ENCODE assay signal across 28 mouse cellular contexts in genomic region chr6:120082251-120082950, GRCm38 (mm10). TPM values are rescaled to one million over a fixed set of nuclear protein-coding genes. Genes with fewer than 3 reads are reported as not detected.
DNase-seq lines count a peak whose midpoint lies in the region; TF ChIP-seq lines count a peak whose summit lies in the region.
"Had no signal": no experiment of that assay in that cellular context is flagged by ENCODE, and none has a peak within 500 bp of the region (broad histone marks: within the 10 kb centered on the region; RNA-seq: fewer than 3 reads in every experiment).

No protein-coding gene starts in this region.

- no peak for TF ChIP-seq CTCF in spleen, adult 2 months (IDR thresholded peaks at IDR 0.05; ENCODE audit: extremely low read depth, insufficient read depth, insufficient read length, insufficient replicate concordance)
- TF ChIP-seq CTCF in CH12.LX (conservative IDR thresholded peaks at IDR 0.05 in 1 of 2, IDR thresholded peaks at IDR 0.05 in 1 of 2; ENCODE audit: low read depth in 2 of 2, low read length in 2 of 2): no peak
- TF ChIP-seq CTCF in small intestine, adult 2 months (IDR thresholded peaks at IDR 0.05; ENCODE audit: extremely low read depth, insufficient read length, insufficient replicate concordance, low read depth, low read length): no peak

- dilution Hi-C loops in CH12.LX (cut with MboI; ENCODE audit: extremely low pct_ligation_motif_present, extremely low pct_unique_long_range_greater_than_20kb, low sequenced_read_pairs): no loop called here

- no peak overlapping the region for H3K4me3 ChIP-seq in spleen, adult 2 months (ENCODE audit: extremely low read depth, insufficient read depth, insufficient read length)
- H3K4me3 ChIP-seq in CH12.LX (replicated peaks in 1 of 3; ENCODE audit: low read depth in 2 of 3, low read length in 2 of 3, poor library complexity in 1 of 3): no peak overlapping the region
- H3K4me3 ChIP-seq in small intestine, adult 2 months (ENCODE audit: low read depth, low read length): no peak overlapping the region
- H3K4me3 ChIP-seq: embryonic facial prominence, embryonic 12.5 days; forebrain, embryonic 15.5 days; heart, embryonic 13.5 days; hindbrain, embryonic 15.5 days had no signal

- TF ChIP-seq RAD21 in CH12.LX (IDR thresholded peaks at IDR 0.05; ENCODE audit: low read depth, low read length): no peak

- no peaks in the 10 kb centered on the region for H3K79me2 ChIP-seq in CH12.LX (replicated peaks; ENCODE audit: control insufficient read depth, extremely low read depth, insufficient read depth, poor library complexity, severe bottlenecking)

- peak in 1 of 2 experiments; percentile 28 for DNase-seq in spleen, adult 2 months (ENCODE audit: low read depth in 1 of 2, low spot score in 2 of 2)
- no peak for DNase-seq in spleen, postnatal 36 days (ENCODE audit: low spot score in 2 of 2)
- no peak for DNase-seq in CH12.LX (ENCODE audit: extremely low read depth)
- peak; percentile 87 for DNase-seq in induced T-regulatory cell, adult 2 months (ENCODE audit: low read depth)
- no peak for DNase-seq in frontal cortex, postnatal 25 days (ENCODE audit: low spot score in 2 of 2)
- no peak for DNase-seq in cerebellum, postnatal 14 days
- DNase-seq in kidney, postnatal 10 days: no peak
- DNase-seq: adrenal gland, adult 2 months; adrenal gland, postnatal 36 days; cerebellum, adult 11 months; cerebellum, adult 8-10 months; cerebellum, postnatal 25 days; gastrocnemius, postnatal 10 days; heart, postnatal 36 days had no signal

- no peaks in the 10 kb centered on the region for H3K36me3 ChIP-seq in spleen, adult 2 months (ENCODE audit: control insufficient read depth, insufficient read depth, low read length)
- H3K36me3 ChIP-seq in CH12.LX (replicated peaks in 1 of 2; ENCODE audit: control insufficient read depth in 1 of 2, insufficient read depth in 1 of 2, low read length in 1 of 2): no peaks in the 10 kb centered on the region
- no peaks in the 10 kb centered on the region for H3K36me3 ChIP-seq in small intestine, adult 2 months (ENCODE audit: control insufficient read depth, insufficient read depth, low read length)
- H3K36me3 ChIP-seq: embryonic facial prominence, embryonic 12.5 days; forebrain, embryonic 15.5 days; heart, embryonic 13.5 days; hindbrain, embryonic 15.5 days had no signal

- no peak for TF ChIP-seq POLR2A in spleen, adult 2 months (IDR thresholded peaks at IDR 0.05; ENCODE audit: low read depth, low read length)
- TF ChIP-seq POLR2A in CH12.LX (IDR thresholded peaks at IDR 0.05; ENCODE audit: low read depth, low read length): no peak
- TF ChIP-seq POLR2A in small intestine, adult 2 months (IDR thresholded peaks at IDR 0.05; ENCODE audit: low read depth, low read length): no peak

- peaks cover 23% of the 10 kb centered on the region; the same call in 1 of the 2 replicates for H3K4me1 ChIP-seq in spleen, adult 2 months (ENCODE audit: control insufficient read depth, insufficient read depth, insufficient read length)
- peaks cover 29 to 59% of the 10 kb centered on the region in 2 experiments for H3K4me1 ChIP-seq in CH12.LX (ENCODE audit: control insufficient read depth in 1 of 2, insufficient read depth in 2 of 2)
- H3K4me1 ChIP-seq in small intestine, adult 2 months (ENCODE audit: control insufficient read depth, insufficient read depth, insufficient read length, low read length): no peaks in the 10 kb centered on the region; the same call in 1 of the 2 replicates
- H3K4me1 ChIP-seq: embryonic facial prominence, embryonic 12.5 days; forebrain, embryonic 15.5 days; heart, embryonic 13.5 days; hindbrain, embryonic 15.5 days had no signal

- H3K27me3 ChIP-seq in spleen, adult 2 months (ENCODE audit: control insufficient read depth, insufficient read depth, low read length): no peaks in the 10 kb centered on the region
- H3K27me3 ChIP-seq in CH12.LX (replicated peaks): no peaks in the 10 kb centered on the region
- H3K27me3 ChIP-seq in small intestine, adult 2 months (ENCODE audit: control insufficient read depth, insufficient read depth, low read length): no peaks in the 10 kb centered on the region
- H3K27me3 ChIP-seq: embryonic facial prominence, embryonic 12.5 days; forebrain, embryonic 15.5 days; heart, embryonic 13.5 days; hindbrain, embryonic 15.5 days had no signal

- H3K9ac ChIP-seq in CH12.LX (ENCODE audit: insufficient read depth, low read depth): no peak overlapping the region
- H3K9ac ChIP-seq: embryonic facial prominence, embryonic 12.5 days; forebrain, embryonic 15.5 days; heart, embryonic 13.5 days; hindbrain, embryonic 15.5 days had no signal

- no peaks in the 10 kb centered on the region for H3K9me3 ChIP-seq in CH12.LX (replicated peaks; ENCODE audit: low read length)
- H3K9me3 ChIP-seq: embryonic facial prominence, embryonic 12.5 days; forebrain, embryonic 15.5 days; heart, embryonic 13.5 days; hindbrain, embryonic 15.5 days had no signal

- 68% methylated on average over 6 of the region's 6 CpGs for WGBS in spleen, adult 2 months
- WGBS in small intestine, adult 2 months: 86% methylated on average over 6 of the region's 6 CpGs

- peak overlapping the region; percentile 16; the same call in 1 of the 2 replicates for H3K4me2 ChIP-seq in CH12.LX (ENCODE audit: insufficient read depth, low read depth, poor library complexity, severe bottlenecking)
- H3K4me2 ChIP-seq: embryonic facial prominence, embryonic 12.5 days; forebrain, embryonic 15.5 days; heart, embryonic 13.5 days; hindbrain, embryonic 15.5 days had no signal

- no peak for TF ChIP-seq EP300 in CH12.LX (IDR thresholded peaks at IDR 0.05; ENCODE audit: low read length)

- peak overlapping the region; percentile 45 for H3K27ac ChIP-seq in spleen, adult 2 months (ENCODE audit: insufficient read depth, low read length)
- H3K27ac ChIP-seq in CH12.LX (ENCODE audit: insufficient read depth, low read depth): peak overlapping the region; percentile 77
- peak overlapping the region; percentile 57 for H3K27ac ChIP-seq in small intestine, adult 2 months (ENCODE audit: insufficient read depth, low read depth, low read length)
- H3K27ac ChIP-seq: embryonic facial prominence, embryonic 12.5 days; forebrain, embryonic 15.5 days; heart, embryonic 13.5 days; hindbrain, embryonic 15.5 days had no signal

- in situ Hi-C loops in CH12.LX (cut with MboI; ENCODE audit: low pct_ligation_motif_present, low pct_unique_long_range_greater_than_20kb, low sequenced_read_pairs): no loop called here

TF ChIP-seq in CH12.LX, 34 proteins besides CTCF, POLR2A, EP300 and RAD21:
- no peak for TF ChIP-seq RCOR1 (conservative IDR thresholded peaks at IDR 0.05; ENCODE audit: low read depth, low read length)
- 0 out of 2 replicates have a peak, but pooled peaks have one; percentile 16 for TF ChIP-seq TCF12 (IDR thresholded peaks at IDR 0.05; ENCODE audit: low read depth, low read length)
- no peak for TF ChIP-seq JUN (IDR thresholded peaks at IDR 0.05; ENCODE audit: insufficient read depth, low read depth, low read length)

RNA-seq across cellular contexts. Expression of gene Ninj2, which starts 10.7 kb away (rescaled TPM):
- polyA plus RNA-seq in spleen, adult 2 months (2012; rRNA removed): 0.19 TPM in 2 replicates
- 4.6 and 6.5 TPM in 2 replicates for total RNA-seq in CH12.LX (2012; rRNA removed)
- total RNA-seq in CH12.LX (2014; rRNA removed): not detected in 2 replicates
- polyA plus RNA-seq in CH12.LX (2012; ENCODE audit: insufficient read length, low read depth): 0.97 and 1.1 TPM in 2 replicates
- not detected in 2 replicates for polyA plus RNA-seq in small intestine, adult 2 months (2012; rRNA removed)
- total RNA-seq: adrenal gland, adult 2 months; adrenal gland, postnatal 36 days; gastrocnemius, postnatal 10 days; gastrocnemius, postnatal 4 days; heart, adult 8-10 months; heart, postnatal 36 days; MEL had no signal
- polyA plus RNA-seq: adrenal gland, adult 2 months; brain, embryonic 14.5 days; C2C12; embryonic facial prominence, embryonic 12.5 days; forebrain, embryonic 11.5 days; forebrain, embryonic 15.5 days; heart, embryonic 13.5 days; heart, postnatal 0 days; hindbrain, embryonic 11.5 days; hindbrain, embryonic 15.5 days; intestine, embryonic 14.5 days had no signal

RNA-seq across cellular contexts. Expression of gene Wnk1, which starts 43.9 kb away (rescaled TPM):
- 77.7 and 89.0 TPM in 2 replicates for polyA plus RNA-seq in spleen, adult 2 months (2012; rRNA removed)
- total RNA-seq in CH12.LX (2012; rRNA removed) (113 and 125 TPM in 2 replicates), CH12.LX (2014; rRNA removed) (84.8 and 97.2 TPM in 2 replicates)
- polyA plus RNA-seq in CH12.LX (2012; ENCODE audit: insufficient read length, low read depth): 179 and 216 TPM in 2 replicates
- 21.5 and 33.7 TPM in 2 replicates for polyA plus RNA-seq in small intestine, adult 2 months (2012; rRNA removed)
